Mouse (Mus musculus) layer of hippocampus, adult 2 months (tissue): ENCODE results near the gene Map4k2. TPM values are rescaled to one million over a fixed set of nuclear protein-coding genes. Genes with fewer than 3 reads are reported as not detected.

Experiments
- DNase-seq, 2 experiments: peaks; one replicate each; pipeline ENCODE4 v3.0.0; 2022; ENCODE audit warnings: low spot score in 2 of 2
- H3K27ac ChIP-seq: fragments of 200-600 bp; 2 replicates; pipeline ENCODE4 v1.8.1; 2022
- H3K4me3 ChIP-seq: fragments of 200-600 bp; 2 replicates; pipeline ENCODE4 v1.8.1; 2022; ENCODE audit warnings: mild to moderate bottlenecking
- CTCF ChIP-seq: fragments of 200-600 bp; conservative IDR thresholded peaks from 2 replicates; pipeline ENCODE4 v1.8.1; 2022; ENCODE audit warnings: antibody characterized with exemption, mild to moderate bottlenecking, moderate library complexity
- total RNA-seq, 2 experiments: library from RNA; stranded (reverse); gene quantifications; 2 replicates each; pipeline ENCODE4 v1.2.3; 2021

The Map4k2 gene
- total RNA-seq, 2 experiments from 2014 or later, result 81.9 to 105 TPM

- Histone ChIP-seq H3K27ac (no peak overlapping the region; the same call in 1 of the 2 replicates), H3K4me3 (no peak overlapping the region)
- TF ChIP-seq CTCF, result no peak
- DNase-seq, result no peak
Observed at GRCm38 (mm10) chr19:6377327-6378040, 36.5 kb downstream of the Map4k2 start.

DNA sequence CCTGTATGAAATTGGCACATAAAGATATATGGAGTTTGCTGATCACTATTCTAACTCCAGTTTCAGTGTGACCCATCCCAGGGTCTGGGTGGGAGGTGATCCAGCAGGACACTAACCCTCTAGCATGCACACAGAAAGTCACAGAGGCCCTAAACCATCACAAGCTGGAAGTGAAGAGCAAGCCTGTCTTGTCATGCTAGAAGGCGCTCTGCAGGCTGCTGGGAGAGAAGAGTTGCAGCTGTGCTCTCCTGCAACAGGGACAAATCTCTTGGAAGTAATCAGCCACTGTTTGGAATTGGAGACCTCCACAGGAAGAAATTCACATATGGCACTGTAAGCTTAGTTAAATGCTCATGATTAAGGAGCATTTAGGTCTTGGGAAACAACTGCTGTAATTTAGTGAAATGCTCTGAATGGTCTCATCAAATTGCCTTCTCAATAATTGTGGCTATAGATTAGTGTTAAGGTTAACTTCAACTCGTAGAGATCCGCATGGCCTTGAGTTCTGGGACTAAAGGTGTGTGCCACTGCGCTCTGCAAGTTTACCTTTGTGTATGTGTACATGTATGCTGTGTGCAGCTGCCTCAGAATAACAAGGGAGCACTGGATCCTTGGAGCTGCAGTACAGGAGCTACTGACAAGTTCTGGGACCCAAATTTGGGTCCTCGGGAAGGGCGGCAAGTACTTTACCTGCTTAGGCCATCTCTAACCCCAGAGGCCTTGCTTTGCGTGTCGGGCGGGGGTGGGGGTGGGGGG, 39.7 kb downstream of the Map4k2 start:
- H3K27ac ChIP-seq, result no peak overlapping the region
- DNase-seq, result no peak

DNA sequence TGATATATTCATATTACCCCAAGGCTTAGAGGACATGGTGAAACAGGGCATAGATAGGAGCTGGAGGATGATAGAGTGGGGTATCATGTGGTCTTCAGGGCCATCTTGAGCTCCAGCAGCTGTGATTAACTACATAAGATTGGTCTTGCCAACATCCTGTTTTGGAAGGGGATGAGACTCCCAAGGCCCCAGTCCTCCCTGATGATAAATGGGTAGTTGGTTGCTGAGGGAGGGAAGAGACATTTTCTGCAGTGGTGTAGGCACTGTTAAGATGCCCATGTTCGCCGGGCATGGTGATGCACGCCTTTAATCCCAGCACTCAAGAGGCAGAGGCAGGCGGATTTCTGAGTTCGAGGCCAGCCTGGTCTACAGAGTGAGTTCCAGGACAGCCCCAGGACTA, 40.3 kb downstream of the Map4k2 start:
- no peak for DNase-seq
- no peak for TF ChIP-seq CTCF
- Histone ChIP-seq H3K4me3 (no peak overlapping the region), H3K27ac (no peak overlapping the region)

More for the DNA sequence above, 39.7 kb downstream of the Map4k2 start:
- TF ChIP-seq CTCF, result no peak
- H3K4me3 ChIP-seq, result no peak overlapping the region

- no peak for TF ChIP-seq CTCF
- DNase-seq, result no peak
- Histone ChIP-seq H3K27ac (no peak overlapping the region), H3K4me3 (no peak overlapping the region)
Observed at GRCm38 (mm10) chr19:6382323-6382924, 41.5 kb downstream of the Map4k2 start.

DNA sequence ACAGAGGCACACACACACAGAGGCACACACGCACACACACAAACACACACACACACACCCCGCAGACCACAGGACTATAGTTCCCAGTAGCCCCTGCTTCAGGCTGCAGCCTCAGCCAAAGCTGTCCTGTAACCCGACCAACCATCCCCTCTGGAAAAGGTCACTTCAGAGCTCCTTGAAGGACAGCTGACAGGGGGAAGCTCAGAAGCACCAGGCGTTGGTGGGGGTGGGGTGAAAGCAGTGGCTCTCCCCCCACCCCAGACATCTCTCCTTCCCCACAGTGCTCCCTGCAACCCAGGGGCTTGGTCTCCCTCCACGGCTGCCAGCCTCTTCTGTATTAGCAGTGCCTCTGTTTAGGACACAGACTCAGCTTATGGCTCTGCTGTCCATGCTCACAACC, 42.5 kb downstream of the Map4k2 start:
- peak overlapping the region; percentile 55; the same call in 1 of the 2 replicates for H3K27ac ChIP-seq
- TF ChIP-seq CTCF, result no peak
- no peak for DNase-seq
- no peak overlapping the region for H3K4me3 ChIP-seq

DNA sequence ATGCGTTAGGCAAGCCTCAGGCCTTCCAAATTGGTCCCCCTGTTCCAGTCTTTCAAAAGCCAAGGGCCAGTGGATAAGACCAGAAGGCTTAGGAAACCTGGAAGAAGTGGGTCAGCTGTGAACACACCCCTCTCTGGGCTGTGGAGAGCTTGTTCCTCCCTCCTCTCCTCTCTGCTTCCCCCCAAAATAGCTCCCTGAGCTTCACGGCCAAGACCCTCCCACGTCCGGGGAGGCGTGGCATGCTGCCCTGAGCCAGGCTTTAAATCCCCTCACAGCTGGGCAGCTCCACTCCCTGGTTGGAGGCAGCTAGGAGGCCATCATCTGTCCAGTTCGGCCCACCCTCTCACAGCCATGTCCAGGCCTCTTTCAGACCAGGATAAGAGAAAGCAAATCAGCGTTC, 43.2 kb downstream of the Map4k2 start, which contains the start of gene Pygm:
Gene Pygm, plus strand, starts transcription at position 272 of the 400 bp plus-strand sequence.
- TF ChIP-seq CTCF, result no peak
- H3K27ac ChIP-seq, result peak within 1 kb of the TSS; percentile 55; the same call in 1 of the 2 replicates
- peak within 1 kb of the TSS; percentile 32 for H3K4me3 ChIP-seq
- peak in 1 of 2 experiments; percentile 51 for DNase-seq

- Histone ChIP-seq H3K4me3 (peak overlapping the region; percentile 32; the same call in 1 of the 2 replicates), H3K27ac (peak overlapping the region; percentile 44; the same call in 1 of the 2 replicates)
- no peak for DNase-seq
- TF ChIP-seq CTCF, result no peak
Observed at GRCm38 (mm10) chr19:6384954-6385353, 44.0 kb downstream of the Map4k2 start.

DNA sequence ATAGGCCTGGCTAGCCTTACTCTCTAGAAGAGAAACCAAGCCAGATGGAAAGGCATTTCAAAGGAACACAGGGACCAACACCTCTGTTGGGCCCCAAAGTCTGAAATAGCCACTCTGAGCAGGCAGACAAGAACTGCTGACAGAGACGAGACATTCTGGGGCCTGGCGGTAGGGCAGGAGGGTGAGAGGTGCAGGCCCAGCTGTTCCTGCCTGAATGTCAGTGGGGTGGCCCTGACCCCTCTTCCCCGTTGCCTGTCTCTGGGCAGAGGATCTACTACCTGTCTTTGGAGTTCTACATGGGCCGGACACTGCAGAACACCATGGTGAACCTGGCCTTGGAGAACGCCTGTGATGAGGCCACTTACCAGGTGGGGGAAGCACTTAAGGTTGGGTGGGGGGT, 44.5 kb downstream of the Map4k2 start:
- no peak for DNase-seq
- Histone ChIP-seq H3K4me3 (no peak overlapping the region), H3K27ac (no peak overlapping the region)
- TF ChIP-seq CTCF, result no peak

- H3K4me3 ChIP-seq, result no peak overlapping the region
- DNase-seq, result no peak
- no peak for TF ChIP-seq CTCF
- H3K27ac ChIP-seq, result no peak overlapping the region
Observed at GRCm38 (mm10) chr19:6385821-6386220, 44.9 kb downstream of the Map4k2 start.

DNA sequence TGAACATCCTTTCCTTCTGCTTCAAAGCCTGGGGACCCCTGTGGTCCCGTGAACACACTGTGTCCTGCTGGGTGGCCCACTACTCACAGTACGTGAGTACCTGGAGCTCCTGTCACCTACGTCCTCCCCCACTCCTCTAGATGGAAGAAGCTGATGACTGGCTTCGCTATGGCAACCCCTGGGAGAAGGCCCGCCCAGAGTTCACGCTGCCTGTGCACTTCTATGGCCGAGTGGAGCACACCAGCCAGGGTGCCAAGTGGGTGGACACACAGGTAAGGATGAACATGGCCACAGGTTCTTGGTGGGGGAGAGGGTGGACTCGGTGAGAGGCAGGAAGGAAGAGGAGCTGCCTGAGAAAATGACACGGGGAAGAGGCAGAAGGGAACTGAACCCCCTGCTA, 45.3 kb downstream of the Map4k2 start:
- no peak for TF ChIP-seq CTCF
- no peak overlapping the region for H3K4me3 ChIP-seq
- H3K27ac ChIP-seq, result no peak overlapping the region
- no peak for DNase-seq

DNA sequence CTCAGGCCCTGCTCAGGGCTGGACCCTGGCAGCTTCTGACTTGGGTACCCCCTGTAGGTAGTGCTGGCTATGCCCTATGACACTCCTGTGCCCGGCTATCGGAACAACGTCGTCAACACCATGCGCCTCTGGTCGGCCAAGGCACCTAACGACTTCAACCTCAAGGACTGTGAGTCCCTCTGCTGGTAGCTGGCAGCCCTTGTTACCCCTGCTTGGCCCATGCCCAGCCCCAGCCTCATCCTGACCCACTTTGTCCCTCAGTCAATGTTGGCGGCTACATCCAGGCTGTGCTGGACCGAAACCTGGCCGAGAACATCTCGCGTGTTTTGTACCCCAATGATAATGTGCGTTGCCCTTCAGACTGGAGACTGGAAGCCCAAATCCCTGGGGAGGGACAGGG, 47.1 kb downstream of the Map4k2 start:
- no peak overlapping the region for H3K4me3 ChIP-seq
- H3K27ac ChIP-seq, result no peak overlapping the region
- peak; percentile 53 for TF ChIP-seq CTCF
- DNase-seq, result no peak

DNA sequence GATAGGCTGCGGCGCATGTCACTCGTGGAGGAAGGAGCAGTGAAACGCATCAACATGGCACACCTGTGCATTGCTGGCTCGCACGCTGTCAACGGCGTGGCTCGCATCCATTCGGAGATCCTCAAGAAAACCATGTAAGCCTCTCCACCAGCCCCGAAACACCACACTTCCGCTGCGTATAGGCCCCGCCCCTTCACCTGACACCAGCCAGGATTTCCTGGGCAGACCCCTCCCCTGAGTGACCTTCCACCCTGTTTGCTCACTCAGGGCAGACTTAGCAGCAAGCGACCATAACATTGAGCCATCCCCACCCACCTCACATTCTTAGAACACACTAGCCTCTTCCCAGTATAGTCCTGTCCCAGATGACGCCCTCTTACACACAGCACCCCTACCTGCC, 48.9 kb downstream of the Map4k2 start:
- no peak for DNase-seq
- H3K27ac ChIP-seq, result no peak overlapping the region
- H3K4me3 ChIP-seq, result no peak overlapping the region
- TF ChIP-seq CTCF, result no peak

DNA sequence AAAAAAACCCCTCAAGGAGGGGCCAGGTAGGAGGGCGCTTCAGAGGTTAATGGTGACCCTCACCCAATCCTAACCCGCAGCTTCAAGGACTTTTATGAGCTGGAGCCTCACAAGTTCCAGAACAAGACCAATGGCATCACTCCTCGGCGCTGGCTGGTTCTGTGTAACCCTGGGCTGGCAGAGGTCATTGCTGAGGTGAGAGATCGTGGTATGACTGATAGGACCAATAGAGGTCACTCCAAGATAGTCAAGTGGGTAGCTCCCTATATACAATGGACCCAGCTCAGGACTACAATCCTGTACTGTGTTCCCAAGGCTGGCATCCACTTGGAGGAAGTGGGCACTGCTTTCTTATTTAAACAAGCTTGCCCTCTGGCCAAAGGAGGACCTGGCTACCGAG, 49.3 kb downstream of the Map4k2 start:
- H3K4me3 ChIP-seq, result no peak overlapping the region

More for the DNA sequence above, 49.3 kb downstream of the Map4k2 start:
- no peak for DNase-seq
- no peak overlapping the region for H3K27ac ChIP-seq
- TF ChIP-seq CTCF, result no peak
